Mouse (Mus musculus) megakaryocyte, embryonic 14.5 days (primary cell): ENCODE results near the gene Ltbp2. TPM values are rescaled to one million over a fixed set of nuclear protein-coding genes. Genes with fewer than 3 reads are reported as not detected.

Experiments
- H3K27me3 ChIP-seq: replicated peaks from 2 replicates; pipeline ENCODE3; 2012; ENCODE audit warnings: inconsistent platforms
- H3K36me3 ChIP-seq: replicated peaks from 2 replicates; pipeline ENCODE3; 2012; ENCODE audit warnings: low read length, inconsistent platforms, mixed read lengths
- H3K4me1 ChIP-seq: 2 replicates; pipeline ENCODE4 v1.6.1; 2012; ENCODE audit warnings: inconsistent platforms
- H3K4me3 ChIP-seq: replicated peaks from 2 replicates; pipeline ENCODE3; 2012; ENCODE audit warnings: moderate library complexity, mild to moderate bottlenecking, inconsistent platforms
- H3K9me3 ChIP-seq: 2 replicates; pipeline ENCODE4 v1.6.1; 2012; ENCODE audit warnings: inconsistent platforms
- FLI1 ChIP-seq: IDR thresholded peaks from 2 replicates; pipeline ENCODE4 v1.6.1; 2012; ENCODE audit warnings: low read length, inconsistent platforms, mixed read lengths
- GATA1 ChIP-seq: IDR thresholded peaks from 3 replicates; pipeline ENCODE4 v1.6.1; 2012; ENCODE audit warnings: mixed read lengths, low read length, inconsistent platforms, borderline replicate concordance
- polyA plus RNA-seq: library from polyadenylated mRNA; stranded (reverse); fragments of >175 nt; gene quantifications from 2 replicates; pipeline ENCODE4 v1.2.3, GENCODE M21; 2012; ENCODE audit warnings: low replicate concordance; ENCODE audit not compliant: insufficient read depth

Ltbp2 gene
- polyA plus RNA-seq, 1 experiment = 1.8 TPM

GRCm38 (mm10) chr12:84752131-84752977 lies 124.0 kb downstream of the Ltbp2 start:
- TF ChIP-seq FLI1 = no peak
- TF ChIP-seq GATA1 = no peak
- Histone ChIP-seq H3K36me3 (peaks cover 28% of the 10 kb centered on the region), H3K27me3 (peaks cover 29% of the 10 kb centered on the region), H3K9me3 (no peaks in the 10 kb centered on the region), H3K4me3 (peak overlapping the region; percentile 82), H3K4me1 (peaks cover 26% of the 10 kb centered on the region)

- peaks cover 20% of the 10 kb centered on the region for H3K4me1 ChIP-seq
- H3K36me3 ChIP-seq = peaks cover 12% of the 10 kb centered on the region
- TF ChIP-seq FLI1 (no peak), GATA1 (no peak)
- peaks cover 39% of the 10 kb centered on the region for H3K27me3 ChIP-seq
- no peaks in the 10 kb centered on the region for H3K9me3 ChIP-seq
- H3K4me3 ChIP-seq = peak overlapping the region; percentile 1
Measured at GRCm38 (mm10) chr12:84750661-84751060, 125.7 kb downstream of the Ltbp2 start.

GRCm38 (mm10) chr12:84748134-84748533 lies 128.2 kb downstream of the Ltbp2 start:
- Histone ChIP-seq H3K4me1 (peaks cover 24% of the 10 kb centered on the region), H3K27me3 (peaks cover 48% of the 10 kb centered on the region)

GRCm38 (mm10) chr12:84745700-84746099 lies 130.6 kb downstream of the Ltbp2 start:
- peaks cover 11% of the 10 kb centered on the region for H3K4me1 ChIP-seq
- no peak for TF ChIP-seq FLI1
- TF ChIP-seq GATA1 = no peak
- H3K36me3 ChIP-seq = no peaks in the 10 kb centered on the region
- no peaks in the 10 kb centered on the region for H3K9me3 ChIP-seq
- no peak overlapping the region for H3K4me3 ChIP-seq
- peaks cover 37% of the 10 kb centered on the region for H3K27me3 ChIP-seq

More at GRCm38 (mm10) chr12:84748134-84748533, 128.2 kb downstream of the Ltbp2 start:
- H3K36me3 ChIP-seq = no peaks in the 10 kb centered on the region
- TF ChIP-seq GATA1 (no peak), FLI1 (no peak)
- H3K4me3 ChIP-seq = no peak overlapping the region
- no peaks in the 10 kb centered on the region for H3K9me3 ChIP-seq

GRCm38 (mm10) chr12:84743496-84743895 lies 132.8 kb downstream of the Ltbp2 start:
- TF ChIP-seq FLI1 (no peak), GATA1 (no peak)
- Histone ChIP-seq H3K36me3 (no peaks in the 10 kb centered on the region), H3K4me1 (peaks cover 8% of the 10 kb centered on the region), H3K9me3 (no peaks in the 10 kb centered on the region), H3K4me3 (no peak overlapping the region), H3K27me3 (peaks cover 22% of the 10 kb centered on the region)

GRCm38 (mm10) chr12:84733366-84733765 lies 143.0 kb downstream of the Ltbp2 start:
- Histone ChIP-seq H3K27me3 (peaks cover 34% of the 10 kb centered on the region), H3K9me3 (peaks cover 2% of the 10 kb centered on the region), H3K4me3 (no peak overlapping the region), H3K4me1 (no peaks in the 10 kb centered on the region), H3K36me3 (no peaks in the 10 kb centered on the region)
- TF ChIP-seq FLI1 (no peak), GATA1 (no peak)

Other genes starting within 250 kb of the Ltbp2 start
- gene Vrtn, start 235.5 kb downstream of the Ltbp2 start, polyA plus RNA-seq = not detected in 2 replicates
- 0.66 TPM in 1 of 2 replicates, not detected in the other for gene Syndig1l, start 177.7 kb downstream of the Ltbp2 start, polyA plus RNA-seq
- 34.2 and 286 TPM in 2 replicates for gene Npc2, start 103.4 kb downstream of the Ltbp2 start, polyA plus RNA-seq
- gene Isca2, start 103.3 kb downstream of the Ltbp2 start, polyA plus RNA-seq = 35.5 and 39.1 TPM in 2 replicates
- gene Fcf1, start 94.4 kb upstream of the Ltbp2 start, polyA plus RNA-seq = 24.7 TPM in 1 of 2 replicates, not detected in the other
- gene Arel1, start 94.4 kb upstream of the Ltbp2 start, polyA plus RNA-seq = 0.71 and 1.1 TPM in 2 replicates
- gene Ylpm1, start 119.8 kb upstream of the Ltbp2 start, polyA plus RNA-seq = 6.7 and 8.8 TPM in 2 replicates
- 2.2 TPM in 2 replicates for gene Prox2, start 234.2 kb upstream of the Ltbp2 start, polyA plus RNA-seq
- gene Dlst, start 234.3 kb upstream of the Ltbp2 start, polyA plus RNA-seq = 187 and 398 TPM in 2 replicates